Mouse (Mus musculus) heart, adult 9 months (tissue): Measurements from ENCODE around the gene Syne1.
A peak's percentile ranks its signal among the peaks of the same experiment; 100 is the strongest.

ENCODE experiments used
- DNase-seq, 2 experiments: peaks; one replicate each; pipeline ENCODE4 v3.0.0; 2022; ENCODE audit warnings: low spot score in 2 of 2

The Syne1 gene

DNA sequence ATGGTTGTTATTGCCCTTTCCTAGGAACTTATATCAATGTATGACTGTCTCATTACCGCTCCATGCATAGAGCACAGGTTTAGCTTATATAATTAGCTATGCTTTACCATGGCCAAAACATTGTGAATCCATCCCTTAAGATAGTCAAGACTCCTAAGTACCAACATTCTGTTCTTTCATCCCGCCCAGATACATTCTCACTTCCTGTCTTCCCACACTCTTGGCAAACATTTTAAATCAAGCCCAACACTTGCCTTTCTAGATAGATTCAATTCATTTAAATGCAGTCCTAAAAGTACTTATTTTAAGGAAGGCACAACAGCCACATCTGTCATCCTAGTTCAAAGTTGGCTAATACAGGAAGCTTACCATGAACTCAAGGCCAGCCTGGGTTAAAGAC, 113.5 kb downstream of the Syne1 start:
- DNase-seq: no peak

GRCm38 (mm10) chr10:5423984-5424383, 127.3 kb downstream of the Syne1 start:
- DNase-seq: no peak

GRCm38 (mm10) chr10:5415730-5416129, 135.6 kb downstream of the Syne1 start:
- DNase-seq: no peak

GRCm38 (mm10) chr10:5384131-5384776, 167.0 kb downstream of the Syne1 start:
- no peak for DNase-seq

GRCm38 (mm10) chr10:5381536-5381935, 169.7 kb downstream of the Syne1 start:
- DNase-seq: no peak

- no peak for DNase-seq
Observed at GRCm38 (mm10) chr10:5378969-5379368, 172.3 kb downstream of the Syne1 start.

DNA sequence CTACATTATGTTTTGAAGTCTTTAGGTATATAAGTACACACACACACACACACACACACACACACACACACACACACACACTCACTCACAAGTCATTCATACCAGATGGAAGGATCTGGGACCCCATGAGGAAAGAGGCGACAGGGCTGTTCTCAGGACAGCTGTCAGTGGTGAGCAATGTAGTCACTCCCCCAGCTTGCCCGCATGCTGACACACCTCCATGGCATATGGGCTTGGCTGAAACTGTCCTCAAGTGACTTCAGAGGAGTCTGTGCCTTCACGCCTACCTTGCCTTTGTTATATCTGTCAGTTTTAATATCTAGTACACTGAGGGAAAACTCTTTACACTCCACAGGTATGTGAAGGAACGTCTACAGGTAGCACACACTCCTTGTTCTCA, 181.7 kb downstream of the Syne1 start:
- DNase-seq: no peak

- DNase-seq: no peak
Observed at GRCm38 (mm10) chr10:5368266-5368665, 183.0 kb downstream of the Syne1 start.

GRCm38 (mm10) chr10:5367465-5368011, 183.7 kb downstream of the Syne1 start:
- DNase-seq: no peak

- no peak for DNase-seq
Observed at GRCm38 (mm10) chr10:5360560-5360959, 190.7 kb downstream of the Syne1 start.

DNA sequence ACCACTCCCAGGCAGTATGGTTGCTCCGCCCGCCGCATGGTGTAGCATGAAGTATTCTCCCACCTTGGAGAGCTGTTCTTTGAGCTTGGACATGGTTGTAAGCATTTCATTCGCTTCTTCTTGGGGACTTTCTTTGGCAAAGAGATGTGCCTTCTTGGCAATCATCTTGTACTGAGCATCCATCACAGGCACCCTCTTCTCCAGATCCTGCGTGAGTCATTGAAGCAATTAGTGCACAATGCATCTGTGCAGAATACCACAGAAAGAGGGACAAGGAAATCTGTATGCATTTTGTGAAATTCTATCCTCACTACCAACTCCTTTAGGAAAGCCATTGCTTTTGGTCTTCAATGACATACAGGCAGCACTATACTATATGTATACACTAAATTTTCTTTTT, 194.7 kb downstream of the Syne1 start:
- no peak for DNase-seq

DNA sequence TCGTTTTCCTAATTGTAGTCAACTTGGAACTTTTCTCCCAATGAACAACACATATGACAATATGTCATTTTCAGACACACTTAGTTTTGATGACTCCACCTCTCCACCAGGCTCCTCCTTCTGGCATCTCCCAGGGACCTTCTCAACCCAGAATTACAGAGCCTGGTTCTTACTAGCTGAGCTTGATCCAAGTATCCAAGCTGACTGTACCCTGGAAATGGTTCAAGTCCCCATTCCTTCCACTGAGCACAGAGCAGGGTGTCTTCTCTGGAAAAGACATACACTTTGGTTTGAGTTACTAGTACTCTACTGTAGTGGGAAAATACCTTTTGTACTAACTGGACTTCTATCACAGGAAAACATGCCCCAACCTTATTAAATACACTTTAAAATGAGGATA, 197.9 kb downstream of the Syne1 start:
- no peak for DNase-seq

GRCm38 (mm10) chr10:5346911-5347310, 204.4 kb downstream of the Syne1 start:
- DNase-seq: no peak

- no peak for DNase-seq
Observed at GRCm38 (mm10) chr10:5343211-5343610, 208.1 kb downstream of the Syne1 start.

GRCm38 (mm10) chr10:5336394-5336793, 214.9 kb downstream of the Syne1 start:
- DNase-seq: no peak

DNA sequence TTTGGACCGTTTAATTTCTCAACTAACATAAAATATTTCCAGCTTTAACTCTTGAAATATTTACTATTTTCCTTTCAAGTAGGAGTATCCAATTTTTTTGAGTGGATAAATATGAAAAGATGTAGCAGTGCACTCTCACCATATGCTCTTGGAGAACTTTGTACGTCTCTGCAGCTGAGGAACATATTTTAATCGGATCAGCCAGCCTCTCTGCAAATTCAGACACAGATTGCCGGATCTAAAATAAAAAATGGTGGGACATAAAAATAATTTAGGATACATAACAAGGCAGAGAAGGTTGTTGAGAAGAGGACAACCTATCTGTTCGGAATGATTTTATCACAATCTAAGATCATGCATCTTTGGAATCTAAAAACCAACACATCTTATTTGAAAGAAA, 218.5 kb downstream of the Syne1 start:
- DNase-seq: no peak

DNA sequence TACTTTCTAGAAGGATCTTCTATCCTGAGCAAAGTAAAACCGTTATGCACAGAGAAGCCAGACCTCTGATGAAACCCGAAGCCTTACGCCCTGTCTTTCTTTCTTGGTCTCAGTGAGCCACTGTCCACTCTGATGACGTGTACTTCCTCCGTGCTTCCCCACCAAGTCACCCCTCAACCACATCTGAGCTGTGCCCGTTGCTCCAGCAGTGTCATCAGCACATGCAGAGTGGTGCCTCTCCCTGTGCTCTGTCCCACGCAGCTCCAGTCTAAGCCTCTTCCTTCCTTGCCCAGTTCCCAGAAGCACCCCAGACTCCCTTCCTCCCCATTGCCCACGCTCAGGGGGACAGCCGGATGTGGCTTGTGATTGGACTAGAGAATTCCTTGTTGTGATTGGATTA, 224.6 kb downstream of the Syne1 start:
- no peak for DNase-seq

DNA sequence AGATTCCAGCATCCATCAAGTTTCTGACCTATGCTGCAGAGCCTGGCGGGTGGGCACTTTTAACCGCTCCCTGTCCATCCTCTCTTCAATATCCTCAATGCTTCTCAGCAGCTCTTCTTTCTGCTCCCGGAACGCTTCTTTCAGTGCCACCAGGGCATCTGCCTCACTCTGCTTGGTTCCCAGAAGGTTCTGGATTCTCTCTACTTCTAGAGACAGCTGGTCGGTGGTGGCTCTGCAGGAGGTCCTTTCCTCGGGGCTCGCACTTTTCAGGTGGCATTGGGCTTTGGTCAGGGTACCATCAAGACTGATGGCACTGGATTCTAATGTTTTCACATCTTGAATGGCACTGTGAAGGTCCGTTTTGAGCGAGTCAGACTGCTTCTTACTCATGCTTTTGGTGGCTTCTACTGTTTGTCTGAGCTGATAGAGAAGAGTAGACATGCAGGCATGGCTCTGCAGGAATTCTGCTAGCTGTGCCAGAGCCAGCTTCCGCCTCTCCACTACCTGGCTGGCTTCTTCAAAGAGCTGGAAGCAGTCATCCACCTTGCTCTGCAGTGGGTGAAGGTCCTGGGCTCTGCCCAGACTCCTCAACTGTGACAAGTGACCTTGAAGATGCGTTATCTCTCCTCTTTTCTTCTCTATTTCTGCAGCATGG, 227.4 kb downstream of the Syne1 start:
- no peak for DNase-seq

DNA sequence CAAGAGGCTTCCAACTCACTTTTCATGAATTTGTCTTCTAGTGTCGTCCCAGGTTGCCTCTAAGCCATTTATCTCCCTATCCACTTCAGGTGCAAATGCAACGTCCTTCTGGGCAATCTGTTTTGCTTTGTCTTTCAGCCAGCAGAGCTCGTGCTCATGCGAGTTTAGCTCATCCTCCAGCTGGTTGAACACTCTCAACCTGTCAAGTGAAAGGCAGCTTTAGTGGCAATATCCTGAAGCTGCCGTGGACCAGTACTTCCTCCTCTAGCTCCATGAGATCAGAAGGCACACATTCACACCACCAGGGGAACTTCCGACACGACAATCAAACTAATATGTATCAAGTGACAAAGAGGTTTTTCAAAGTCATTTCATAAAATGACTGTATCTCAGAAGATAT, 228.7 kb downstream of the Syne1 start:
- DNase-seq: no peak

- DNase-seq: peak; percentile 12 to 57
Observed at GRCm38 (mm10) chr10:5317602-5318001, 233.7 kb downstream of the Syne1 start.

DNA sequence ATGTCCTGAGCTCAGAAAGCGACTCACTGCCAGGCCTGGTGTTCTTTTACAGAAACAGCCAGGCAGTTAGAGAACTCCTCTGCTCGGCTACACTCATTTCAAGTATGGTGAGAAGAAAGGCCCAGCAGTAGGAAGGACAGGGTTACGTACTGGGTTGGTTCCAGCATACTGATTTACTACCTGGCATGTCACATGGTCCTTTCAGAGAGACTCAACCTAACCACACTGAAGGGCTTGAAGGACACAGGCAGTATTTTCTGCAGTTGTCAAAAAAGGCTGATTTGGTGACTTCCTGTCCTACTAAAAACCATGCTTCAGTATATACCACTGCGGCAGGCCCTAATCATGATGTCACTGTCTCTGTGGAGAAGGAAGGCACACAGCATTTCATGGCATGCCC, 238.8 kb downstream of the Syne1 start:
- no peak for DNase-seq

GRCm38 (mm10) chr10:5309961-5310713, 241.1 kb downstream of the Syne1 start:
- peak in 1 of 2 experiments; percentile 21 for DNase-seq

- no peak for DNase-seq
Observed at GRCm38 (mm10) chr10:5309398-5309797, 241.9 kb downstream of the Syne1 start.
